Mouse (Mus musculus) limb, embryonic 13.5 days (tissue): ENCODE measurements around the gene Olfr203. TPM values are rescaled to one million over a fixed set of nuclear protein-coding genes. Genes with fewer than 3 reads are reported as not detected.
"Not testable (repeated sequence)": the region's sequence is repeated elsewhere in the genome, so short reads cannot be mapped to it uniquely, and the experiment has no call there.

ENCODE experiments used
- ATAC-seq: fragments of 200-750 bp; cut with Nextera tagmentation; 2 replicates; pipeline ENCODE4 v1.8.0; 2017; ENCODE audit warnings: low read depth, moderate number of reproducible peaks, moderate TSS enrichment; ENCODE audit not compliant: low FRiP score
- H3K27ac ChIP-seq: fragments of 300-500 bp; sonication (generic); 2 replicates; pipeline ENCODE4 v1.5.1; 2015; ENCODE audit warnings: inconsistent platforms, mild to moderate bottlenecking, moderate library complexity
- H3K27me3 ChIP-seq: fragments of 300-500 bp; sonication (generic); 2 replicates; pipeline ENCODE4 v1.6.1; 2015; ENCODE audit warnings: mild to moderate bottlenecking, inconsistent platforms
- H3K36me3 ChIP-seq: fragments of 300-500 bp; sonication (generic); 2 replicates; pipeline ENCODE4 v1.6.1; 2015; ENCODE audit warnings: inconsistent platforms, mild to moderate bottlenecking, moderate library complexity
- H3K4me1 ChIP-seq: fragments of 300-500 bp; sonication (generic); 2 replicates; pipeline ENCODE4 v1.6.1; 2015; ENCODE audit warnings: inconsistent platforms
- H3K4me2 ChIP-seq: fragments of 300-500 bp; sonication (generic); replicated peaks from 2 replicates; pipeline ENCODE4 v1.6.1; 2015; ENCODE audit warnings: inconsistent platforms, mild to moderate bottlenecking, moderate library complexity
- H3K4me3 ChIP-seq: fragments of 300-500 bp; sonication (generic); 2 replicates; pipeline ENCODE4 v1.5.1; 2015; ENCODE audit warnings: moderate library complexity, mild to moderate bottlenecking, inconsistent platforms
- H3K9ac ChIP-seq: fragments of 300-500 bp; sonication (generic); 2 replicates; pipeline ENCODE4 v1.6.1; 2015; ENCODE audit warnings: mild to moderate bottlenecking, inconsistent platforms
- H3K9me3 ChIP-seq: fragments of 300-500 bp; sonication (generic); 2 replicates; pipeline ENCODE4 v1.6.1; 2016; ENCODE audit warnings: inconsistent platforms
- WGBS: fragments of 180-500 bp; shearing (Covaris S2); methylation state at CpG from one replicate; pipeline ENCODE4 v1.1.7; 2015; 5-methylcytosine and 5-hydroxymethylcytosine counted together
- polyA plus RNA-seq: library from polyadenylated mRNA; unstranded; fragments of >200 nt; fragmentation: Nextera tagmentation; extraction: Ambion mirVana; gene quantifications from 2 replicates; pipeline ENCODE4 v1.2.1, GENCODE M21; 2015

The Olfr203 gene
- polyA plus RNA-seq, result not detected in 2 replicates

DNA sequence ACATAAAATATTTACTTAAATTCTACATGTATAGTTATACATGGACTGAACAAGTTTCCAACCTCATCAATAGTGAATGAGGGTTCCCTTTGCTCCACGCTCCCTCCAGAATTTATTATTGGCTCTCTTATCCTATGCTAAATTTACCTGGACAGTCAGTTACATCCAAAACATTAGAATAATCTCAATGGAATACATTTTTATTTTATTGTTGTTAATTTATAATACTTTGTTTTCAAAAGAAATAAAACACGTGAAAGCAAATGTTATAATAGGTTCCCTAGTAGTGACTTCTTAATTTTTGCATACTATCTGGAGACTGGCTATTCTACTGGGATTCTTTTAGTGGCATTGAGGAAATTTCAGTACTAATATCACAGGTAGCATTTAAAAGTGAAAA, at the start of gene Olfr203:
TSS of gene Olfr203 (plus strand) at position 301 of the 400 bp plus-strand sequence.
- 80% methylated on average over 2 of the region's 2 CpGs for WGBS
- H3K4me1 ChIP-seq, result no peaks in the 10 kb centered on the region
- no peaks in the 10 kb centered on the region for H3K9me3 ChIP-seq
- H3K27me3 ChIP-seq, result no peaks in the 10 kb centered on the region
- no peak for ATAC-seq
- no peaks in the 10 kb centered on the region for H3K36me3 ChIP-seq
- no peak within 1 kb of the TSS for H3K9ac ChIP-seq
- no peak within 1 kb of the TSS for H3K4me3 ChIP-seq
- H3K27ac ChIP-seq, result no peak within 1 kb of the TSS
- no peak within 1 kb of the TSS for H3K4me2 ChIP-seq

DNA sequence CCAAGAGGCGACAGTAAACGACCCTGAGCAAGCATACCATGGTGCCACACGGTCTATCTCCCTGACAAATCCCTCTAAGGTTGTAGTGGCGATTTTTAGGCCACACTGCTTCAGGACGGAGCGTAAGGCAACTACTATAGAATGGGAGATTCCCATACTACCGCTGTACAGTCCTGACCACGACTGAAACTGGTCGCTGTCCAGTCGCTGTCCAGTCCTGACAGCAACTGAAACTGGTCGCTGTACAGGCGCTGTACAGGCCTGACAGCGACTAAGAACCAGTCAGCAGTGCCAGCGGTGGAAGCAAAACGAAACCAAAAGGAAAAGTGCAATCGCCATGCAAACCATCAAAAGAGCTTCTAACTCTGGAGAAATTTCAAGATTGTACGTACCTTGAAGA, 49.0 kb upstream of the Olfr203 start:
- H3K36me3 ChIP-seq, result no peaks in the 10 kb centered on the region
- H3K9me3 ChIP-seq, result 0 out of 2 replicates have a peak, but pooled peaks cover 3% of the 10 kb centered on the region
- H3K27me3 ChIP-seq, result no peaks in the 10 kb centered on the region
- WGBS, result 84% methylated on average over 17 of the region's 17 CpGs
- H3K9ac ChIP-seq, result no peak overlapping the region
- no peak overlapping the region for H3K4me3 ChIP-seq
- no peaks in the 10 kb centered on the region for H3K4me1 ChIP-seq
- H3K4me2 ChIP-seq, result no peak overlapping the region
- no peak overlapping the region for H3K27ac ChIP-seq
- no peak for ATAC-seq

DNA sequence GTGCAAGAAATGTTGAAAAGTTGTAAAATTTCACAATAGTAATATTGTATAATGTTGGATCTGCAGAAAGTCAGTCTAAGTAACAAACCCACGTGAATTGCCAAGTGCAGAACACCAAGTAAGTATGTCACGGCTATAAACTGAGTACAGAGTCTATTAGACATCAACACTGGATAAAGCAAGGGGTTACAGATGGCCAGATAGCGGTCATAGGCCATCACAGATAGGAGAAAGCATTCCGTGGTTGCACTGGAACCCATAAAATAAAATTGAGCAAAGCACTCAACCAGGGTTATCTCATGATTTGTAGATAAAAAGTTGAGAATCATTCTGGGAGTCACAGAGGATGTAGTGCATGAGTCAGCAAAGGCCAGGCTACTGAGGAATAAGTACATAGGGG, 29.6 kb upstream of the Olfr203 start:
- not testable (repeated sequence) for H3K4me2 ChIP-seq, H3K4me3 ChIP-seq, H3K4me1 ChIP-seq, H3K9ac ChIP-seq, H3K36me3 ChIP-seq, H3K9me3 ChIP-seq, H3K27ac ChIP-seq, H3K27me3 ChIP-seq, ATAC-seq
- WGBS, result 76% methylated on average over 4 of the region's 4 CpGs

DNA sequence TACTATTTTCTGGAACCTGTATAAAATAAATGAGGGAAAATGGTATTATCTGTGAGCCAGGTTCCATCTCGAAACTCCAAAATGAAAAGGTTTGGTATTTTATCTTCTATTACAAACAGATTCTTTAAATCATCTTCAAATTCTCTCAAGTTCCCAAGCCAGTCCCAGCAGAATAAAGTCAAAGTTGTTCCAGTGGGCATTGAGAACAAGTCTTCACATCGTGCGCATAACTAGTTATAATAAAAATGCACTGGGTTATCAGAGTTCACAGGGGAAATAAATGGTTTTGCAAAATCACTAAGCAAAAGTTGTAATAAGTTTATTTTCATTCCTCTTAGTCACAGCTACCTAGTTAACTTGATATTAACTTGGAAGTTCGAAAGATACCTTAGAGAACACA, 26.1 kb upstream of the Olfr203 start, which contains the start of gene Olfr201:
TSS of gene Olfr201 (minus strand) at position 101 of the 400 bp plus-strand sequence.
- not testable (repeated sequence) for H3K4me3 ChIP-seq, H3K36me3 ChIP-seq, H3K9ac ChIP-seq, H3K27me3 ChIP-seq, H3K9me3 ChIP-seq, ATAC-seq, H3K4me1 ChIP-seq, H3K27ac ChIP-seq, H3K4me2 ChIP-seq
- WGBS, result 87% methylated on average over 4 of the region's 4 CpGs

DNA sequence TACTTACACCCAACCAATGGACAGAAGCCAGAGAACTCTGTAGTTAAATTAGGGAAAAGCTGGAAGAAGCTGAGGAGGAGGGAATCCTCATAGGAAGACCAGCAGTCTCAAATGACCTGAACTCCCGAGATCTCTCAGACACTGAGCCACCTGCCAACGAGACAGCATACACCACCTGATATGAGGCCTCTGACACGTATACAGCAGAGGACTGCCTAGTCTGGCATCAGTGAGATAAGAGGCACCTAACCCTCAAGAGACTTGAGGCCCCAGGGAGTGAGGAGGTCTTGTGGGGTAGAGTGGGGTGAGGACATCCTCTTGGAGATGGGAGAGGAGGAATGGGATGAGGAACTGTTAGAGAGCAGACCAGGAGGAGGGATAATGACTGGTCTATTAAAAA, 18.1 kb upstream of the Olfr203 start:
- Histone ChIP-seq H3K27me3 (no peaks in the 10 kb centered on the region), H3K4me2 (no peak overlapping the region), H3K9me3 (no peaks in the 10 kb centered on the region), H3K4me3 (no peak overlapping the region), H3K27ac (no peak overlapping the region), H3K4me1 (no peaks in the 10 kb centered on the region), H3K9ac (no peak overlapping the region), H3K36me3 (no peaks in the 10 kb centered on the region)
- WGBS, result 69% methylated on average over 3 of the region's 3 CpGs
- ATAC-seq, result no peak

DNA sequence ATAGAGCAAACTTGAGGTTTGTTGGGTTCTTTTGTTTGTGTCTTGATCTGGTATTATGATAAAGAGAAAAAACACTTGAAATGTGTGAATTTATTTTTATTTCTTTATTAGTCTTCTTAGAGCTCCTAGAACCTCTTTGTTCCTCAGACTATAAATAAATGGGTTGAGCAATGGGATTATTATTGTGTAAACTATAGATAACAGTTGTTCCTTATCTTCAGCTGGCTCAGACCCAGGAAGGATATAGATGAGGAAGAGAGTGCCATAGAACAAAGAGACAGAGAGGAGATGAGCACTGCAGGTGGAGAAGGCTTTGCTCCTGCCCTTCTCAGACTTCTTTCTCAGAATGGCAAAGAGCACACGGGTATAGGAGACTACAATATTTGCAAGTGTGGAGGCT, 15.2 kb upstream of the Olfr203 start:
- no peak overlapping the region for H3K27ac ChIP-seq
- no peaks in the 10 kb centered on the region for H3K9me3 ChIP-seq
- H3K4me3 ChIP-seq, result no peak overlapping the region
- 56% methylated on average over 1 of the region's 1 CpGs for WGBS
- H3K27me3 ChIP-seq, result no peaks in the 10 kb centered on the region
- no peak for ATAC-seq
- H3K4me1 ChIP-seq, result no peaks in the 10 kb centered on the region
- H3K4me2 ChIP-seq, result no peak overlapping the region
- no peaks in the 10 kb centered on the region for H3K36me3 ChIP-seq
- no peak overlapping the region for H3K9ac ChIP-seq

DNA sequence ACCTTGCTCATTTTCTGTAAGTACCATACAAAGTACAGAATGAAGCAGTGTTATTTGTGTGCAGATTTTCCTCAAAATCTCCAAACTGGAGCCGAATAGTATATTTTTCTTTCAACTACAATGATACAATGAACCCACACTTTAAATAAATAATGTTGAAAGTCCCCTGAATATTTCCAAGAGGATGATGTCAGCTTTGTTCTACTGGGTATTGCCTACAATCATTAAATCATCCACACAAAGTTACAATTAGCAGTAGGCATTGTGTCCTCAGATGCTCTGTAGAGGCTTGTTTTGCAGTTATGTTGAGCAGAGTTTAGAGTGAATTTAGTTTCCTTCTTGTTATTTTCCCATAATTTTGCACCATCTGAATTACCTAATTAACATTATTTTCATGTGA, 12.0 kb upstream of the Olfr203 start, which contains the start of gene Olfr202:
TSS of gene Olfr202 (minus strand) at position 101 of the 400 bp plus-strand sequence.
- Histone ChIP-seq H3K9me3 (no peaks in the 10 kb centered on the region), H3K9ac (no peak within 1 kb of the TSS), H3K4me2 (no peak within 1 kb of the TSS), H3K27ac (no peak within 1 kb of the TSS), H3K4me1 (no peaks in the 10 kb centered on the region), H3K4me3 (no peak within 1 kb of the TSS), H3K36me3 (no peaks in the 10 kb centered on the region), H3K27me3 (no peaks in the 10 kb centered on the region)
- WGBS, result 89% methylated on average over 1 of the region's 1 CpGs
- ATAC-seq, result no peak

DNA sequence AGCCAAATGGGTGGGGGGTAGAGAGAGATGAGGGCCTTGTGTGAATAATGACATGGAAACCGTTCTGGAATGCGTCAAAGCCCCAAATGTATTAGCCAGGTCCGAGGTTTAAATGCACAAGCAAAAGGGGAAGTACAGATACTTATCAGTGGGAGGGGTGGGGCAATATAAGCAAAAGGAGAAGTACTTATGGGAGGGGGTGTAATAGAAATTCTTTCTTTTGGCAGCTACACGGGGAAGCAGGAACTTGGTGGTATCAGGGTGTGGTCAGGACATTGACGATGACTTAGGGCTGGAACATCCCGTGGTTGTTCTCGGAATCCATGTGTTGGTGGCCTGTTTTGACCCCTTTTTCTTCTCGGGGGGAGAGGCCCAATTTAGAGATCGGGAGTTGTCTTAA, 11.1 kb upstream of the Olfr203 start:
- H3K27ac ChIP-seq, H3K4me3 ChIP-seq, H3K27me3 ChIP-seq, H3K9me3 ChIP-seq, ATAC-seq, H3K4me1 ChIP-seq, H3K4me2 ChIP-seq, H3K9ac ChIP-seq, H3K36me3 ChIP-seq: not testable (repeated sequence)
- 88% methylated on average over 9 of the region's 9 CpGs for WGBS

DNA sequence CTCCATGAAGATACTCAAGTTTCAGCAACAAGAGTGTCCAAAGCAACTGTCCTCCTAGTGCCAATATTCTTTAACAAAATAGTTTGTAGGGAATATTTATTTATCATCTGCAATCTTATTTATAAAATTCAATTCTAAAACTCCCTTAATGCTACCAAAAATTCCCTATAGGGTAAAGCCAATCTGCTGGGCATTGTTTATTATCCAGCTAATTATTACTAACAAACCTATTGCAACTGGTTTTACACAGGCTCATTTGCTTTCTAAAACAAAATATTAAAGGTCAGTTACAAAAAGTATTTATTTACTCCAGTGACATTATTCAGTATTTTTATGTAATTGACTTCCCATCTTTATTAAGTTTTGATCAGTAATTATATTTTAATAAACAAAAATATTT, 19.5 kb downstream of the Olfr203 start, which contains the start of gene Olfr204:
TSS of gene Olfr204 (minus strand) at position 101 of the 400 bp plus-strand sequence.
- Histone ChIP-seq H3K27ac (no peak within 1 kb of the TSS), H3K36me3 (no peaks in the 10 kb centered on the region), H3K4me3 (no peak within 1 kb of the TSS), H3K9ac (no peak within 1 kb of the TSS), H3K4me2 (no peak within 1 kb of the TSS), H3K9me3 (no peaks in the 10 kb centered on the region), H3K27me3 (no peaks in the 10 kb centered on the region), H3K4me1 (no peaks in the 10 kb centered on the region)
- ATAC-seq, result no peak

DNA sequence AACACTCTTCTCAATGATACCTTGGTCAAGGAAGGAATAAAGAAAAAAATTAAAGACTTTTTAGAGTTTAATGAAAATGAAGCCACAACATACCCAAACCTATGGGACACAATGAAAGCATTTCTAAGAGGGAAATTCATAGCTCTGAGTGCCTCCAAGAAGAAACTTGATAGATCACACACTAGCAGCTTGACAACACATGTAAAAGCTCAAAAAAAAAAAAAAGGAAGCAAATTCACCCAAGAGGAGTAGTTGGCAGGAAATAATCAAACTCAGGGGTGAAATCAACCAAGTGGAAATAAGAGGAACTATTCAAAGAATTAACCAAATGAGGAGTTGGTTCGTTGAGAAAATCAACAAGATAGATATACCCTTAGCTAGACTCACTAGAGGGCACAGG, 24.6 kb downstream of the Olfr203 start:
- H3K27me3 ChIP-seq, ATAC-seq, H3K9ac ChIP-seq, H3K4me3 ChIP-seq, H3K4me2 ChIP-seq, H3K27ac ChIP-seq, H3K4me1 ChIP-seq, H3K36me3 ChIP-seq, H3K9me3 ChIP-seq: not testable (repeated sequence)
- 87% methylated on average over 1 of the region's 1 CpGs for WGBS

DNA sequence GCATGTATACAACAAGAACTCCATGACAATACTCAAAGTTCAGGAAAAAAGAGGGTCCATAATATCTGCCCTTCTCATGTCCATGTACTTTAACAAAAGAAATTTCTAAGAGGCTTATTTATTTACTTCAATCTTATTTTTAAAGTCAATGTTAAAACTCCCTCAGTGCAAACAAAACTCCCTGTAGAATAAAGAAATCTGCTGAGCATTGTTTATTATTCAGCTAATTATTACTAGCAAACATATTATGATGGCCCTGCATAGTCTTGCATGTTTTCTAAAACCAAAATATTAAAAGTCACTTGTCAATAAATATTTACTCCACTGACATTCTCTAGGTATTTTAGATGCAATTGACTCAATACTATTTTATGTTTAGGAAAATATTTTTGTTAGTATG, 32.4 kb downstream of the Olfr203 start, which contains the start of gene Olfr205:
TSS of gene Olfr205 (minus strand) at position 101 of the 400 bp plus-strand sequence.
- H3K4me1 ChIP-seq, result no peaks in the 10 kb centered on the region
- H3K36me3 ChIP-seq, result no peaks in the 10 kb centered on the region
- H3K9ac ChIP-seq, result no peak within 1 kb of the TSS
- H3K4me2 ChIP-seq, result no peak within 1 kb of the TSS
- no peak within 1 kb of the TSS for H3K27ac ChIP-seq
- no peak for ATAC-seq
- H3K4me3 ChIP-seq, result no peak within 1 kb of the TSS
- no peaks in the 10 kb centered on the region for H3K9me3 ChIP-seq
- no peaks in the 10 kb centered on the region for H3K27me3 ChIP-seq

DNA sequence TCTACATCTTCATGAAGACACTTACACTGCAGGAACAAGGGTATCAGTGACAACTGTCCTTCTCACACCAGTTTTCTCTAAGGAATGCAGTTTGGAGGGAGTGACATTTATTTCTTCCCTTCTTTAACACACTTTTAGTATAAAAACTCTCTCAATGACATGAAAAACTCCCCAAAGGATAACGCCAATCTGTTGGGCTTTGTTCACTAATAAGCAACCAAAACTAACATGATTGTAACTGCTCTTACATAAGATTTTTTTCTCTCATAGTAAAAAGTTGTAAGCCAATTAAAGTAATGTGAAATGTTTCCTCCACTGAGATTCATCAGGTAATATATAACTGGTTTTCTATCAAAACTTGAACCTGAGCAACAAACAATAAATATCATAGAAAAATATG, 50.5 kb downstream of the Olfr203 start, which contains the start of gene Olfr206:
TSS of gene Olfr206 (minus strand) at position 101 of the 400 bp plus-strand sequence.
- ATAC-seq, result no peak
- Histone ChIP-seq H3K9me3 (no peaks in the 10 kb centered on the region), H3K9ac (no peak within 1 kb of the TSS), H3K27me3 (no peaks in the 10 kb centered on the region), H3K4me3 (no peak within 1 kb of the TSS), H3K4me2 (no peak within 1 kb of the TSS), H3K4me1 (no peaks in the 10 kb centered on the region), H3K36me3 (no peaks in the 10 kb centered on the region), H3K27ac (no peak within 1 kb of the TSS)
- WGBS, result 76% methylated on average over 1 of the region's 1 CpGs
